Mouse (Mus musculus) thymus, adult 2 months (tissue): Measurements from ENCODE around the gene Zfp385a.

Source experiments
- CTCF ChIP-seq: fragments of 200-500 bp; IDR thresholded peaks from 2 replicates; pipeline ENCODE4 v1.5.1; 2012; ENCODE audit warnings: mild to moderate bottlenecking, control low read depth, low read length, moderate library complexity, borderline replicate concordance; ENCODE audit not compliant: control insufficient read depth, poor library complexity, insufficient read depth; ENCODE audit errors: extremely low read depth
- POLR2A ChIP-seq: fragments of 200-500 bp; IDR thresholded peaks from 2 replicates; pipeline ENCODE4 v1.6.1; 2012; ENCODE audit warnings: mild to moderate bottlenecking, low read length, control low read depth, moderate library complexity; ENCODE audit not compliant: control insufficient read depth, poor library complexity, insufficient read depth; ENCODE audit errors: extremely low read depth

- TF ChIP-seq CTCF = no peak
- TF ChIP-seq POLR2A = no peak
Observed at GRCm38 (mm10) chr15:103317731-103318130, 22.2 kb downstream of the Zfp385a start.
